Mouse (Mus musculus) E14TG2a.4 (cell line): ENCODE measurements around the gene Nmur1.
A peak's percentile ranks its signal among the peaks of the same experiment; 100 is the strongest.
"Not testable (repeated sequence)": the region's sequence is repeated elsewhere in the genome, so short reads cannot be mapped to it uniquely, and the experiment has no call there.

ENCODE experiments used
- H3K27me3 ChIP-seq: 2 replicates; pipeline ENCODE4 v1.6.1; 2014; ENCODE audit warnings: low read length, control low read depth; ENCODE audit not compliant: insufficient read depth
- H3K36me3 ChIP-seq: 2 replicates; pipeline ENCODE4 v1.6.1; 2014; ENCODE audit warnings: low read length, control low read depth; ENCODE audit not compliant: insufficient read depth
- H3K4me1 ChIP-seq: replicated peaks from 2 replicates; pipeline ENCODE4 v1.6.1; 2014; ENCODE audit warnings: low read depth, low read length, control low read depth
- H3K4me3 ChIP-seq: replicated peaks from 2 replicates; pipeline ENCODE4 v1.5.1; 2014; ENCODE audit warnings: mild to moderate bottlenecking, low read length
- H3K9me3 ChIP-seq: 2 replicates; pipeline ENCODE4 v1.6.1; 2014; ENCODE audit warnings: low read length, control low read depth
- CTCF ChIP-seq: conservative IDR thresholded peaks from 2 replicates; pipeline ENCODE4 v1.5.1; 2014; ENCODE audit warnings: low read length
- NANOG ChIP-seq: IDR thresholded peaks from 2 replicates; pipeline ENCODE4 v1.6.1; 2014; ENCODE audit warnings: borderline replicate concordance, low read length, mixed read lengths
- POU5F1 ChIP-seq: IDR thresholded peaks from 2 replicates; pipeline ENCODE4 v1.6.1; 2014; ENCODE audit warnings: low read length, borderline replicate concordance

The Nmur1 gene

GRCm38 (mm10) chr1:86426128-86426527 lies at the start of gene Nmur1, which contains the start of gene Tex44:
Gene Nmur1, minus strand, starts transcription at chr1:86426228.
Gene Tex44, plus strand, starts transcription at chr1:86426329.
- Histone ChIP-seq H3K36me3 (no peaks in the 10 kb centered on the region), H3K4me3 (peak within 1 kb of the TSS; percentile 61), H3K27me3 (no peaks in the 10 kb centered on the region; the same call in 1 of the 2 replicates), H3K9me3 (no peaks in the 10 kb centered on the region), H3K4me1 (peaks cover 46% of the 10 kb centered on the region)
- TF ChIP-seq NANOG (no peak), CTCF (no peak), POU5F1 (no peak)

GRCm38 (mm10) chr1:86473109-86473760 lies 47.2 kb upstream of the Nmur1 start:
- no peak for TF ChIP-seq NANOG
- no peak for TF ChIP-seq CTCF
- no peak for TF ChIP-seq POU5F1
- H3K36me3 ChIP-seq = no peaks in the 10 kb centered on the region
- H3K4me1 ChIP-seq = peaks cover 74% of the 10 kb centered on the region
- H3K9me3 ChIP-seq = no peaks in the 10 kb centered on the region
- H3K27me3 ChIP-seq = no peaks in the 10 kb centered on the region
- peak overlapping the region; percentile 79 for H3K4me3 ChIP-seq

- Histone ChIP-seq H3K4me3 (peak overlapping the region; percentile 79), H3K4me1 (peaks cover 71% of the 10 kb centered on the region), H3K27me3 (no peaks in the 10 kb centered on the region), H3K9me3 (no peaks in the 10 kb centered on the region), H3K36me3 (no peaks in the 10 kb centered on the region)
- TF ChIP-seq NANOG = no peak
- TF ChIP-seq POU5F1 = no peak
- no peak for TF ChIP-seq CTCF
These were observed 46.3 kb upstream of the Nmur1 start for GRCm38 (mm10) chr1:86472197-86472952.

GRCm38 (mm10) chr1:86471504-86471961 lies 45.5 kb upstream of the Nmur1 start:
- H3K9me3 ChIP-seq, H3K27me3 ChIP-seq, H3K36me3 ChIP-seq: not testable (repeated sequence)
- peaks cover 67% of the 10 kb centered on the region for H3K4me1 ChIP-seq
- H3K4me3 ChIP-seq = peak overlapping the region; percentile 79
- TF ChIP-seq CTCF = peak; percentile 75

- no peaks in the 10 kb centered on the region for H3K9me3 ChIP-seq
- H3K4me3 ChIP-seq = peak overlapping the region; percentile 43
- H3K4me1 ChIP-seq = peaks cover 67% of the 10 kb centered on the region
- no peaks in the 10 kb centered on the region for H3K36me3 ChIP-seq
- TF ChIP-seq NANOG (no peak), POU5F1 (no peak), CTCF (no peak)
- no peaks in the 10 kb centered on the region for H3K27me3 ChIP-seq
These were observed 44.6 kb upstream of the Nmur1 start for GRCm38 (mm10) chr1:86470519-86471181.

GRCm38 (mm10) chr1:86469876-86470275 lies 43.8 kb upstream of the Nmur1 start:
- no peak overlapping the region for H3K4me3 ChIP-seq
- peaks cover 71% of the 10 kb centered on the region for H3K4me1 ChIP-seq
- TF ChIP-seq NANOG (no peak), POU5F1 (no peak), CTCF (no peak)
- no peaks in the 10 kb centered on the region for H3K27me3 ChIP-seq
- H3K36me3 ChIP-seq = no peaks in the 10 kb centered on the region
- no peaks in the 10 kb centered on the region for H3K9me3 ChIP-seq

- Histone ChIP-seq H3K9me3 (no peaks in the 10 kb centered on the region), H3K4me1 (peaks cover 73% of the 10 kb centered on the region), H3K36me3 (no peaks in the 10 kb centered on the region), H3K27me3 (no peaks in the 10 kb centered on the region), H3K4me3 (peak overlapping the region; percentile 67)
- TF ChIP-seq CTCF (no peak), NANOG (no peak), POU5F1 (no peak)
These were observed 41.4 kb upstream of the Nmur1 start for GRCm38 (mm10) chr1:86467416-86467815.

- no peak for TF ChIP-seq NANOG
- TF ChIP-seq CTCF = no peak
- TF ChIP-seq POU5F1 = no peak
- H3K4me3 ChIP-seq = peak overlapping the region; percentile 60
- H3K9me3 ChIP-seq = no peaks in the 10 kb centered on the region
- H3K4me1 ChIP-seq = peaks cover 72% of the 10 kb centered on the region
- H3K36me3 ChIP-seq = no peaks in the 10 kb centered on the region
- H3K27me3 ChIP-seq = no peaks in the 10 kb centered on the region
These were observed 38.8 kb upstream of the Nmur1 start for GRCm38 (mm10) chr1:86464875-86465224.
